Mouse (Mus musculus) left cerebral cortex, postnatal 25 days (tissue): Measurements from ENCODE around the gene Gm906. TPM values are rescaled to one million over a fixed set of nuclear protein-coding genes. Genes with fewer than 3 reads are reported as not detected.
A peak's percentile ranks its signal among the peaks of the same experiment; 100 is the strongest.
"Not testable (repeated sequence)": the region's sequence is repeated elsewhere in the genome, so short reads cannot be mapped to it uniquely, and the experiment has no call there.

Experiments used
- DNase-seq, 2 experiments: peaks; one replicate each; pipeline ENCODE4 v3.0.0; 2022; ENCODE audit warnings: low spot score in 2 of 2, mixed read lengths in 1 of 2
- intact Hi-C: fragments of 180-260 bp; cut with DNase I; formaldehyde crosslinking; loops from one replicate; pipeline ENCODE4 v1.15.1; 2025
- microRNA-seq, 2 experiments: library from miRNA; unstranded; fragments of <30 nt; microRNA quantifications; one replicate each; pipeline ENCODE4 v1.2.0; 2022
- total RNA-seq, 2 experiments: library from RNA; stranded (reverse); gene quantifications; 2 replicates each; pipeline ENCODE4 v1.2.3; 2021

Gm906 gene
- not detected for total RNA-seq

- DNase-seq, intact Hi-C loops: not testable (repeated sequence)
These were observed at the start of gene Gm906 for GRCm38 (mm10) chr13:50250208-50250607. Gene Gm906 (minus strand): TSS chr13:50250308.

- DNase-seq, intact Hi-C loops: not testable (repeated sequence)
These were observed 33.2 kb upstream of the Gm906 start for GRCm38 (mm10) chr13:50283308-50283707.

GRCm38 (mm10) chr13:50236487-50236886, 13.6 kb downstream of the Gm906 start:
- intact Hi-C loops = loop anchor here (5.0 kb wide), 1 partner anchor 144 kb away; no protein-coding TSS in a partner anchor
- no peak for DNase-seq

GRCm38 (mm10) chr13:50211842-50212241, 38.3 kb downstream of the Gm906 start:
- intact Hi-C loops = loop anchor here (10.0 kb wide), 1 partner anchor 623 kb away; no protein-coding TSS in a partner anchor
- DNase-seq = peak; percentile 10 to 21

- DNase-seq = not testable (repeated sequence)
- intact Hi-C loops = loop anchor here (10.0 kb wide), 1 partner anchor 625 kb away; no protein-coding TSS in a partner anchor
These were observed 39.9 kb downstream of the Gm906 start for GRCm38 (mm10) chr13:50210191-50210590.

- DNase-seq = not testable (repeated sequence)
- intact Hi-C loops = loop anchor here (10.0 kb wide), 1 partner anchor 625 kb away; no protein-coding TSS in a partner anchor
These were observed 40.5 kb downstream of the Gm906 start for GRCm38 (mm10) chr13:50209651-50210050.

GRCm38 (mm10) chr13:50207966-50208365, 42.1 kb downstream of the Gm906 start:
- DNase-seq = no peak
- intact Hi-C loops = no loop called here

GRCm38 (mm10) chr13:50196831-50197230, 53.3 kb downstream of the Gm906 start:
- DNase-seq, intact Hi-C loops: not testable (repeated sequence)

Small RNA genes lying within 50 kb of the gene (microRNA-seq; reads per million reads assigned to microRNA genes)
- 0 reads per million in 2 experiments for gene Gm24017

Other genes starting within 250 kb of the Gm906 start
- 10 to 100 TPM in 1 of 2 experiments, 1 to 10 TPM in 1; 9.9 to 13.7 TPM for gene Fbxw17, start 167.6 kb upstream of the Gm906 start, total RNA-seq
- gene Gm47429, start 193.6 kb upstream of the Gm906 start, total RNA-seq = not detected
- gene Nutm2, start 217.0 kb upstream of the Gm906 start, total RNA-seq = not detected